ENCODE assay signal across 21 mouse cellular contexts in the genomic region with DNA sequence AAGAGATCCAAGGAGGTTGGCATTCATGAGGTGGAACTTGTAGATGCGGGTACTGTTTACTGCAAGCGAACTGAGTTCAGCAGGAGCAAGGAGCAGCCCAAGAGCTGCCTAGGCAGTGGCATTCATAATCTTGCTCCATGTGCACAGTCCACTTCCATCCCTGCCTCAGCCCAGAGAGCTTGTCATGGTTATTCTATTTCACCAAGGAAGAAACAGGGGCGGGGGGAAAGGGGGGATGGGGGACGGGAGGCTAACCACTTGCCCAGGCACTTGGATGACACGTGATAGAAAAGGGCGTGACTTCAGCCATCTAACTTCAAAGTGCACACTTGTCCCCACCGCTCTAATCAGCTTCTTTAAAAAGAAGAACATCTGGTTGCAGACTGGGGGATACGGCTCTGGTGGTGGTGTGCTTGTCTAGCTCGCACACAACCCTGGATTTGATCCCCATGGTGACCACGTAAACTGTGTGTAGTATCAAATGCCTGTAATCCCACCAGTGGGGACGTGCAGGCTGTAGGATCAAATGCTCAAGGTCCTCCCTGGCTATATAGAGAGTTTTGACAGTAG.
DNase-seq lines count a peak whose midpoint lies in the region; ATAC-seq and TF ChIP-seq lines count a peak whose summit lies in the region.
"Had no signal": no experiment of that assay in that cellular context is flagged by ENCODE, and none has a peak within 500 bp of the region (broad histone marks: within the 10 kb centered on the region; RNA-seq: fewer than 3 reads in every experiment).

No protein-coding gene starts in this region.

- no peak overlapping the region for H3K4me3 ChIP-seq in kidney, postnatal 0 days (replicated peaks; ENCODE audit: low read depth, low read length)
- H3K4me3 ChIP-seq in embryonic facial prominence, embryonic 14.5 days (ENCODE audit: low read depth, low read length) = no peak overlapping the region
- H3K4me3 ChIP-seq: kidney, embryonic 15.5 days; layer of hippocampus, adult 2 months; liver, embryonic 12.5 days; midbrain, embryonic 12.5 days had no signal

- H3K9me3 ChIP-seq in kidney, postnatal 0 days (replicated peaks; ENCODE audit: low read length) = no peaks in the 10 kb centered on the region
- H3K9me3 ChIP-seq in embryonic facial prominence, embryonic 14.5 days (ENCODE audit: control insufficient read depth, low read length) = no peaks in the 10 kb centered on the region
- H3K9me3 ChIP-seq: kidney, embryonic 15.5 days; liver, embryonic 12.5 days; midbrain, embryonic 12.5 days had no signal

- no peak overlapping the region for H3K4me2 ChIP-seq in kidney, postnatal 0 days (ENCODE audit: low read length)
- H3K4me2 ChIP-seq in embryonic facial prominence, embryonic 14.5 days (ENCODE audit: low read depth, low read length) = no peak overlapping the region
- H3K4me2 ChIP-seq: kidney, embryonic 15.5 days; liver, embryonic 12.5 days; lung, embryonic 14.5 days; midbrain, embryonic 12.5 days had no signal

- peak; percentile 7 for DNase-seq in kidney, postnatal 0 days (ENCODE audit: low spot score)
- no peak for DNase-seq in kidney, postnatal 36 days
- DNase-seq in embryo, embryonic 11 days = peak; percentile 9
- DNase-seq in embryonic facial prominence, embryonic 14.5 days (ENCODE audit: low spot score) = peak; percentile 51
- no peak for DNase-seq in layer of hippocampus, postnatal 14 days (ENCODE audit: low spot score in 2 of 2)
- DNase-seq in thymus, postnatal 4 days = no peak
- DNase-seq: adrenal gland, postnatal 14 days; cerebellum, adult 11 months; cerebellum, postnatal 10 days; gastrocnemius, postnatal 14 days; lung, embryonic 14.5 days; lung, postnatal 36 days had no signal

- no peaks in the 10 kb centered on the region for H3K36me3 ChIP-seq in kidney, postnatal 0 days (ENCODE audit: insufficient read depth, low read length)
- H3K36me3 ChIP-seq in embryonic facial prominence, embryonic 14.5 days (ENCODE audit: control insufficient read depth, insufficient read depth, low read length) = no peaks in the 10 kb centered on the region
- H3K36me3 ChIP-seq: kidney, embryonic 15.5 days; liver, embryonic 12.5 days; midbrain, embryonic 12.5 days had no signal

- no peak overlapping the region for H3K9ac ChIP-seq in kidney, postnatal 0 days (ENCODE audit: low read depth, low read length)
- H3K9ac ChIP-seq in embryonic facial prominence, embryonic 14.5 days (ENCODE audit: low read depth, low read length) = no peak overlapping the region
- H3K9ac ChIP-seq: kidney, embryonic 15.5 days; liver, embryonic 12.5 days; lung, embryonic 14.5 days; midbrain, embryonic 12.5 days had no signal

- no peak overlapping the region for H3K27ac ChIP-seq in kidney, postnatal 0 days
- no peak overlapping the region for H3K27ac ChIP-seq in embryonic facial prominence, embryonic 14.5 days (replicated peaks; ENCODE audit: low read depth, low read length)
- H3K27ac ChIP-seq: kidney, embryonic 15.5 days; layer of hippocampus, adult 2 months; liver, embryonic 12.5 days; midbrain, embryonic 12.5 days; stomach, postnatal 0 days had no signal

- TF ChIP-seq CTCF in kidney, postnatal 0 days (IDR thresholded peaks at IDR 0.05; ENCODE audit: low read depth) = no peak

- 28% methylated on average over 11 of the region's 11 CpGs for WGBS in kidney, postnatal 0 days
- 56% methylated on average over 11 of the region's 11 CpGs for WGBS in embryonic facial prominence, embryonic 14.5 days

- no peaks in the 10 kb centered on the region for H3K4me1 ChIP-seq in kidney, postnatal 0 days (replicated peaks; ENCODE audit: insufficient read depth, low read length)
- no peaks in the 10 kb centered on the region for H3K4me1 ChIP-seq in embryonic facial prominence, embryonic 14.5 days (ENCODE audit: control insufficient read depth, insufficient read depth, low read length)
- H3K4me1 ChIP-seq: kidney, embryonic 15.5 days; liver, embryonic 12.5 days had no signal

- no peak for ATAC-seq in kidney, postnatal 0 days (replicated peaks; ENCODE audit: low FRiP score, low read depth)
- ATAC-seq in embryonic facial prominence, embryonic 14.5 days (ENCODE audit: low read depth) = peak; percentile 62; the same call in 1 of the 2 replicates
- no peak for ATAC-seq in megakaryocyte, adult 5-6 weeks (ENCODE audit: poor library complexity, severe bottlenecking)
- ATAC-seq: hindbrain, embryonic 16.5 days; intestine, embryonic 16.5 days; liver, embryonic 12.5 days; Patski had no signal

- no peaks in the 10 kb centered on the region for H3K27me3 ChIP-seq in kidney, postnatal 0 days (ENCODE audit: insufficient read depth, low read length)
- no peaks in the 10 kb centered on the region for H3K27me3 ChIP-seq in embryonic facial prominence, embryonic 14.5 days (replicated peaks; ENCODE audit: control insufficient read depth, insufficient read depth, low read length)
- H3K27me3 ChIP-seq: kidney, embryonic 15.5 days; liver, embryonic 12.5 days; midbrain, embryonic 12.5 days had no signal

Comparison
In these comparisons a context has a peak if more than half of its experiments do, and no peak if none do; other contexts are left out.
1. DNase-seq: peak in kidney, postnatal 0 days (single experiment), embryo, embryonic 11 days (single experiment) and embryonic facial prominence, embryonic 14.5 days (single experiment); none in kidney, postnatal 36 days (0 of 2), layer of hippocampus, postnatal 14 days (0 of 2) and thymus, postnatal 4 days (single experiment).